Mouse (Mus musculus): Measurements from ENCODE around the gene Foxi3.

The Foxi3 gene

DNA sequence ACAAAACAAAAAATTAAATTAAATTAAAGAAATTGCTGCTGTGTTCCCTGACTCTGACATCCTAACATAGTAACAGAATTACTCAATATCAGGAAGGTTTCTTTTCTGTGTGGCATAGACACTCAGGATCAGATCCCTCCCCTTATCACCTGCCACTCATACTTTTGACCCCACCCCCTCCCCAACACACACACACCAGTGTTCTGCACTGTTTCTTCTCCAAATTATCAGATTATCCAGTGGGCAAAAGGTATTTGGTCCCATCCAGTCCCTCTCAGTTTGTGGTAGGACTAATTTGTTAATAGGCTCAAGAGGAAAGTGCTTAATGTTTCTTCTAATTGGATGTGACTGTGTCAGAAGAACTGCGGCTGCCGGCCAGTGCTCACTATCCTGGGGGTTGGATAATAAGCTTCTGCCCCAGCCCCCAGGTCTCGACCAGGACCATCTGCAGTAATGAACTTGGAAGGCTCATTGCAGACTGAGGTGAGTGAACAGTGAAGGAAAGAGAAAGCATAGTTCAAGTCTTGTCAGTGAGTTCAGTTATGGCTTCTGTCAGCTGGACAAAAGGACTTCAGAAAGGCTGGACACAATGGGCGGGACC lies 39.9 kb downstream of the Foxi3 start:
- DNase-seq (ENCODE audit: low spot score in 2 of 2) = no peak

DNA sequence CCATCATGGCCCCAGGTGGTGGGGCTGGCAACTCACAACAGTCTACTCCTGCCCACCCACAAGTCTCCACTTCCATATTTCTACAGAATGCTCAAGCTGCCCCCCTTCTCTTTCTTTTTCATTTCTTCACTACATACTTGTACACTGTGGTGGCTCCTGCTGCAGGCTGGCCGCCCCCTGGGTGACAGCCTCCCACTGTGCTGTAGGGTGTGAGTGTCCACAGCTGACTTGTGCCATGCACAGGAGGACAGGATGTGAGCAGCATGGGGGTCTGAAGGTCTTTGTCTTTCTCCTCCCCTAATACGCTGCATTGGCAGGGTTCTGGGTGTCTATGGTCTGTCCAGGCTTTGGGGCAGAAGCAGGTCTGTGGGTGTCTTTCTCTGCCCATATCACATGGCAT lies 46.3 kb downstream of the Foxi3 start:
- DNase-seq (ENCODE audit: low spot score in 2 of 2) = no peak

- DNase-seq (ENCODE audit: low spot score in 2 of 2) = no peak
Measured at GRCm38 (mm10) chr6:71004161-71004560, 47.8 kb downstream of the Foxi3 start.
